Mouse (Mus musculus) brain, adult 2 months (tissue): ENCODE measurements around the gene Atn1.

Experiments used
- DNase-seq: peaks from one replicate; pipeline ENCODE4 v3.0.0; 2011; ENCODE audit warnings: low read depth, low spot score

Gene Atn1

GRCm38 (mm10) chr6:124740888-124741761, 15.2 kb downstream of the Atn1 start, which contains the start of gene Grcc10:
TSS of gene Grcc10 (minus strand) at chr6:124741374.
- DNase-seq: peak; percentile 97

- DNase-seq: peak; percentile 85
Observed at GRCm38 (mm10) chr6:124740211-124740887, 16.0 kb downstream of the Atn1 start.

GRCm38 (mm10) chr6:124739231-124739796, 17.0 kb downstream of the Atn1 start:
- DNase-seq: no peak

- DNase-seq: no peak
Observed at GRCm38 (mm10) chr6:124738511-124739023, 17.8 kb downstream of the Atn1 start, which contains the start of gene Ptpn6. TSS of gene Ptpn6 (minus strand) at chr6:124738714.

GRCm38 (mm10) chr6:124737040-124737439, 19.3 kb downstream of the Atn1 start:
- peak; percentile 66 for DNase-seq

- no peak for DNase-seq
Observed at GRCm38 (mm10) chr6:124734417-124734816, 21.9 kb downstream of the Atn1 start.

GRCm38 (mm10) chr6:124732476-124733370, 23.6 kb downstream of the Atn1 start:
- DNase-seq: no peak

GRCm38 (mm10) chr6:124731038-124731437, 25.3 kb downstream of the Atn1 start:
- DNase-seq: no peak

- DNase-seq: peak; percentile 50
Observed at GRCm38 (mm10) chr6:124729850-124730705, 26.2 kb downstream of the Atn1 start.

GRCm38 (mm10) chr6:124728621-124729020, 27.7 kb downstream of the Atn1 start:
- DNase-seq: no peak

GRCm38 (mm10) chr6:124724472-124724871, 31.9 kb downstream of the Atn1 start:
- no peak for DNase-seq

GRCm38 (mm10) chr6:124723541-124723940, 32.8 kb downstream of the Atn1 start:
- DNase-seq: no peak

GRCm38 (mm10) chr6:124722876-124723473, 33.3 kb downstream of the Atn1 start:
- no peak for DNase-seq

- no peak for DNase-seq
Observed at GRCm38 (mm10) chr6:124720904-124721303, 35.4 kb downstream of the Atn1 start.

- DNase-seq: no peak
Observed at GRCm38 (mm10) chr6:124719354-124719978, 36.9 kb downstream of the Atn1 start.

GRCm38 (mm10) chr6:124718703-124719102, 37.6 kb downstream of the Atn1 start:
- no peak for DNase-seq

- DNase-seq: no peak
Observed at GRCm38 (mm10) chr6:124717968-124718367, 38.4 kb downstream of the Atn1 start.

GRCm38 (mm10) chr6:124716864-124717490, 39.3 kb downstream of the Atn1 start:
- peak; percentile 80 for DNase-seq

GRCm38 (mm10) chr6:124712918-124713317, 43.4 kb downstream of the Atn1 start:
- DNase-seq: no peak
